ENCODE assay signal across 12 mouse cellular contexts in genomic region chr4:82271547-82271946, GRCm38 (mm10).
DNase-seq lines count a peak whose midpoint lies in the region; ATAC-seq lines count a peak whose summit lies in the region.
"Had no signal": no experiment of that assay in that cellular context is flagged by ENCODE, and none has a peak within 500 bp of the region (broad histone marks: within the 10 kb centered on the region; RNA-seq: fewer than 3 reads in every experiment).

No protein-coding gene starts in this region.

- no peaks in the 10 kb centered on the region for H3K36me3 ChIP-seq in lung, embryonic 16.5 days (ENCODE audit: control insufficient read depth, insufficient read depth, low read length)
- no peaks in the 10 kb centered on the region for H3K36me3 ChIP-seq in hindbrain, embryonic 12.5 days
- H3K36me3 ChIP-seq: midbrain, embryonic 12.5 days had no signal

- H3K9ac ChIP-seq in lung, embryonic 16.5 days (ENCODE audit: low read length): no peak overlapping the region
- peak overlapping the region; percentile 23; the same call in 1 of the 2 replicates for H3K9ac ChIP-seq in hindbrain, embryonic 12.5 days
- H3K9ac ChIP-seq: midbrain, embryonic 12.5 days had no signal

- H3K27ac ChIP-seq in lung, embryonic 16.5 days (ENCODE audit: low read length): peak overlapping the region; percentile 87
- peak overlapping the region; percentile 19 for H3K27ac ChIP-seq in hindbrain, embryonic 12.5 days
- H3K27ac ChIP-seq: midbrain, embryonic 12.5 days had no signal

- peak; percentile 87 for DNase-seq in heart, adult 11 months
- DNase-seq in heart, postnatal 25 days (ENCODE audit: low spot score): no peak
- no peak for DNase-seq in lung, postnatal 14 days
- DNase-seq in retina, postnatal 1 day: peak; percentile 76
- no peak for DNase-seq in urinary bladder, postnatal 10 days (ENCODE audit: low spot score)
- no peak for DNase-seq in right cerebral cortex, postnatal 36 days (ENCODE audit: low spot score in 2 of 2)
- DNase-seq: adrenal gland, postnatal 36 days; cerebellum, postnatal 10 days had no signal

- 51% methylated on average over 3 of the region's 3 CpGs for WGBS in lung, embryonic 16.5 days
- WGBS in hindbrain, embryonic 12.5 days: 47% methylated on average over 3 of the region's 3 CpGs

- no peak overlapping the region for H3K4me3 ChIP-seq in lung, embryonic 16.5 days (ENCODE audit: low read length)
- H3K4me3 ChIP-seq in hindbrain, embryonic 12.5 days: no peak overlapping the region
- H3K4me3 ChIP-seq: midbrain, embryonic 12.5 days had no signal

- H3K4me2 ChIP-seq in lung, embryonic 16.5 days (ENCODE audit: low read depth, low read length): no peak overlapping the region
- no peak overlapping the region for H3K4me2 ChIP-seq in hindbrain, embryonic 12.5 days (replicated peaks)
- H3K4me2 ChIP-seq: midbrain, embryonic 12.5 days had no signal

- peaks cover 29% of the 10 kb centered on the region for H3K4me1 ChIP-seq in lung, embryonic 16.5 days (replicated peaks; ENCODE audit: control insufficient read depth, insufficient read depth, low read length)
- peaks cover 23% of the 10 kb centered on the region for H3K4me1 ChIP-seq in hindbrain, embryonic 12.5 days

- no peaks in the 10 kb centered on the region for H3K9me3 ChIP-seq in lung, embryonic 16.5 days (ENCODE audit: control insufficient read depth, low read length)
- no peaks in the 10 kb centered on the region for H3K9me3 ChIP-seq in hindbrain, embryonic 12.5 days (replicated peaks)
- H3K9me3 ChIP-seq: midbrain, embryonic 12.5 days had no signal

- intact Hi-C loops in heart, postnatal 25 days (cut with DNase I): loop anchor here (10.0 kb wide), 1 partner anchor 63 kb away; no protein-coding TSS in a partner anchor

- no peak; the same call in 1 of the 2 replicates for ATAC-seq in lung, embryonic 16.5 days (ENCODE audit: low read depth)
- peak; percentile 87 for ATAC-seq in hindbrain, embryonic 12.5 days (ENCODE audit: low FRiP score)
- ATAC-seq: Patski had no signal

- H3K27me3 ChIP-seq in lung, embryonic 16.5 days (ENCODE audit: control insufficient read depth, insufficient read depth, low read depth, low read length): no peaks in the 10 kb centered on the region
- no peaks in the 10 kb centered on the region for H3K27me3 ChIP-seq in hindbrain, embryonic 12.5 days
- H3K27me3 ChIP-seq: midbrain, embryonic 12.5 days; Patski had no signal

Comparison
In these comparisons a context has a peak if more than half of its experiments do, and no peak if none do; other contexts are left out.
1. DNase-seq: peak in heart, adult 11 months (single experiment) and retina, postnatal 1 day (single experiment); none in heart, postnatal 25 days (single experiment), lung, postnatal 14 days (single experiment), urinary bladder, postnatal 10 days (single experiment) and right cerebral cortex, postnatal 36 days (0 of 2).